Mouse (Mus musculus) spleen, adult 2 months (tissue): ENCODE results near the gene Eps8l1. TPM values are rescaled to one million over a fixed set of nuclear protein-coding genes. Genes with fewer than 3 reads are reported as not detected.

Source experiments
- DNase-seq, 2 experiments: peaks; one replicate each; pipeline versions ENCODE4 v3.0.0 to v3.0.0-alpha.2; 2012 to 2021; ENCODE audit warnings: low spot score in 2 of 2, low read depth in 1 of 2
- H3K27ac ChIP-seq: fragments of 200-500 bp; 2 replicates; pipeline ENCODE4 v1.5.1; 2012; ENCODE audit warnings: low read length, inconsistent platforms; ENCODE audit not compliant: insufficient read depth
- H3K27me3 ChIP-seq: fragments of 200-500 bp; 2 replicates; pipeline ENCODE4 v1.6.1; 2012; ENCODE audit warnings: mild to moderate bottlenecking, moderate library complexity, low read length, inconsistent platforms; ENCODE audit not compliant: control insufficient read depth, insufficient read depth
- H3K36me3 ChIP-seq: fragments of 200-500 bp; 2 replicates; pipeline ENCODE4 v1.6.1; 2012; ENCODE audit warnings: mild to moderate bottlenecking, low read length, inconsistent platforms; ENCODE audit not compliant: control insufficient read depth, insufficient read depth
- H3K4me1 ChIP-seq: fragments of 200-500 bp; 2 replicates; pipeline ENCODE4 v1.6.1; 2011; ENCODE audit warnings: inconsistent platforms; ENCODE audit not compliant: control insufficient read depth, insufficient read depth, insufficient read length
- H3K4me3 ChIP-seq: fragments of 200-500 bp; 2 replicates; pipeline ENCODE4 v1.5.1; 2011; ENCODE audit warnings: mild to moderate bottlenecking, inconsistent platforms; ENCODE audit not compliant: insufficient read depth, insufficient read length; ENCODE audit errors: extremely low read depth
- CTCF ChIP-seq: fragments of 200-500 bp; IDR thresholded peaks from 2 replicates; pipeline ENCODE4 v1.5.1; 2011; ENCODE audit warnings: mild to moderate bottlenecking, inconsistent platforms; ENCODE audit not compliant: insufficient read depth, insufficient read length, insufficient replicate concordance; ENCODE audit errors: extremely low read depth
- POLR2A ChIP-seq: fragments of 200-500 bp; IDR thresholded peaks from 2 replicates; pipeline ENCODE4 v1.6.1; 2011; ENCODE audit warnings: low read depth, low read length, inconsistent platforms
- WGBS: fragments of 180-500 bp; shearing (Covaris S2); methylation state at CpG from one replicate; pipeline ENCODE4 v1.1.7; 2018; 5-methylcytosine and 5-hydroxymethylcytosine counted together
- polyA plus RNA-seq: library from polyadenylated mRNA; depleted of rRNA; stranded (reverse); fragments of >200 nt; gene quantifications from 2 replicates; pipeline ENCODE4 v1.2.3, GENCODE M21; 2012

Gene Eps8l1
- polyA plus RNA-seq, 1 experiment, result 0.18 TPM

GRCm38 (mm10) chr7:4492284-4493224, 32.1 kb downstream of the Eps8l1 start:
- 42% methylated on average over 13 of the region's 13 CpGs for WGBS
- H3K4me3 ChIP-seq, result no peak overlapping the region
- H3K36me3 ChIP-seq, result peaks cover 13% of the 10 kb centered on the region
- H3K27me3 ChIP-seq, result no peaks in the 10 kb centered on the region
- H3K4me1 ChIP-seq, result peaks cover 8% of the 10 kb centered on the region; the same call in 1 of the 2 replicates
- H3K27ac ChIP-seq, result 0 out of 2 replicates have a peak overlapping the region, but pooled peaks have one; percentile 6
- TF ChIP-seq CTCF (no peak), POLR2A (no peak)
- peak in 1 of 2 experiments; percentile 43 for DNase-seq

- peaks cover 10% of the 10 kb centered on the region for H3K36me3 ChIP-seq
- TF ChIP-seq POLR2A, result no peak
- TF ChIP-seq CTCF, result no peak
- DNase-seq, result no peak
- H3K4me3 ChIP-seq, result no peak overlapping the region
- H3K4me1 ChIP-seq, result peaks cover 11% of the 10 kb centered on the region; the same call in 1 of the 2 replicates
- WGBS, result 40% methylated on average over 1 of the region's 1 CpGs
- no peak overlapping the region for H3K27ac ChIP-seq
- no peaks in the 10 kb centered on the region for H3K27me3 ChIP-seq
These were observed 33.5 kb downstream of the Eps8l1 start for GRCm38 (mm10) chr7:4493991-4494390.

- Histone ChIP-seq H3K27me3 (no peaks in the 10 kb centered on the region), H3K27ac (no peak overlapping the region), H3K36me3 (peaks cover 6% of the 10 kb centered on the region; the same call in 1 of the 2 replicates), H3K4me1 (peaks cover 21% of the 10 kb centered on the region; the same call in 1 of the 2 replicates), H3K4me3 (no peak overlapping the region)
- WGBS, result 89% methylated on average over 3 of the region's 3 CpGs
- no peak for DNase-seq
- TF ChIP-seq POLR2A (no peak), CTCF (no peak)
These were observed 36.0 kb downstream of the Eps8l1 start for GRCm38 (mm10) chr7:4496468-4496867.

- no peak for DNase-seq
- WGBS, result 92% methylated on average over 9 of the region's 9 CpGs
- Histone ChIP-seq H3K36me3 (peaks cover 6% of the 10 kb centered on the region; the same call in 1 of the 2 replicates), H3K4me3 (no peak overlapping the region), H3K27ac (no peak overlapping the region), H3K4me1 (peaks cover 21% of the 10 kb centered on the region; the same call in 1 of the 2 replicates), H3K27me3 (no peaks in the 10 kb centered on the region)
- TF ChIP-seq POLR2A, result no peak
- TF ChIP-seq CTCF, result no peak
These were observed 36.9 kb downstream of the Eps8l1 start for GRCm38 (mm10) chr7:4497271-4497903.

- peaks cover 6% of the 10 kb centered on the region; the same call in 1 of the 2 replicates for H3K36me3 ChIP-seq
- no peak overlapping the region for H3K27ac ChIP-seq
- H3K27me3 ChIP-seq, result no peaks in the 10 kb centered on the region
- H3K4me1 ChIP-seq, result peaks cover 16% of the 10 kb centered on the region; the same call in 1 of the 2 replicates
- 49% methylated on average over 9 of the region's 9 CpGs for WGBS
- TF ChIP-seq POLR2A (no peak), CTCF (no peak)
- H3K4me3 ChIP-seq, result no peak overlapping the region
- no peak for DNase-seq
These were observed 37.8 kb downstream of the Eps8l1 start for GRCm38 (mm10) chr7:4498251-4498650.

GRCm38 (mm10) chr7:4499034-4499433, 38.6 kb downstream of the Eps8l1 start:
- peaks cover 13% of the 10 kb centered on the region; the same call in 1 of the 2 replicates for H3K4me1 ChIP-seq
- peaks cover 6% of the 10 kb centered on the region; the same call in 1 of the 2 replicates for H3K36me3 ChIP-seq
- no peak overlapping the region for H3K4me3 ChIP-seq
- 94% methylated on average over 4 of the region's 4 CpGs for WGBS
- no peak for DNase-seq
- no peaks in the 10 kb centered on the region for H3K27me3 ChIP-seq
- TF ChIP-seq POLR2A (no peak), CTCF (no peak)
- H3K27ac ChIP-seq, result no peak overlapping the region
